Mouse (Mus musculus): ENCODE measurements around the gene Insc. TPM values are rescaled to one million over a fixed set of nuclear protein-coding genes. Genes with fewer than 3 reads are reported as not detected.

Gene Insc
- total and polyA plus RNA-seq, 3 experiments: not detected

- no peaks in the 10 kb centered on the region for H3K9me3 ChIP-seq (replicated peaks; ENCODE audit: low read length)
- in situ Hi-C loops (cut with MboI; ENCODE audit: low pct_ligation_motif_present, low pct_unique_long_range_greater_than_20kb, low sequenced_read_pairs): no loop called here
Observed at GRCm38 (mm10) chr7:114860858-114861523, 117.5 kb downstream of the Insc start.

GRCm38 (mm10) chr7:114873315-114874012, 130.0 kb downstream of the Insc start:
- no peaks in the 10 kb centered on the region for H3K4me1 ChIP-seq (ENCODE audit: control insufficient read depth in 1 of 2, insufficient read depth in 2 of 2)
- dilution Hi-C loops (cut with MboI; ENCODE audit: extremely low pct_ligation_motif_present, extremely low pct_unique_long_range_greater_than_20kb, low sequenced_read_pairs) (no loop called here), in situ Hi-C loops (cut with MboI; ENCODE audit: low pct_ligation_motif_present, low pct_unique_long_range_greater_than_20kb, low sequenced_read_pairs) (no loop called here)
- H3K27me3 ChIP-seq (replicated peaks): no peaks in the 10 kb centered on the region
- H3K27ac ChIP-seq (ENCODE audit: insufficient read depth, low read depth): no peak overlapping the region
- H3K79me2 ChIP-seq (replicated peaks; ENCODE audit: control insufficient read depth, extremely low read depth, insufficient read depth, poor library complexity, severe bottlenecking): no peaks in the 10 kb centered on the region
- no peaks in the 10 kb centered on the region for H3K36me3 ChIP-seq (replicated peaks in 1 of 2; ENCODE audit: control insufficient read depth in 1 of 2, insufficient read depth in 1 of 2, low read length in 1 of 2)
- H3K9ac ChIP-seq (ENCODE audit: insufficient read depth, low read depth): no peak overlapping the region
- DNase-seq (ENCODE audit: extremely low read depth): no peak
- no peak overlapping the region for H3K4me2 ChIP-seq (ENCODE audit: insufficient read depth, low read depth, poor library complexity, severe bottlenecking)
- no peaks in the 10 kb centered on the region for H3K9me3 ChIP-seq (replicated peaks; ENCODE audit: low read length)
- H3K4me3 ChIP-seq (replicated peaks in 1 of 3; ENCODE audit: low read depth in 2 of 3, low read length in 2 of 3, poor library complexity in 1 of 3): no peak overlapping the region
- TF ChIP-seq E2F4 (IDR thresholded peaks at IDR 0.05; ENCODE audit: insufficient replicate concordance, low read depth, low read length) (no peak), HCFC1 (IDR thresholded peaks at IDR 0.05; ENCODE audit: low read depth, low read length) (no peak), UBTF (IDR thresholded peaks at IDR 0.05; ENCODE audit: low read depth, low read length) (no peak), JUND (conservative IDR thresholded peaks at IDR 0.05; ENCODE audit: low read depth, low read length) (no peak), POLR2AphosphoS2 (IDR thresholded peaks at IDR 0.05; ENCODE audit: low read depth, low read length) (no peak), SMC3 (IDR thresholded peaks at IDR 0.05; ENCODE audit: low read depth, low read length) (no peak), CTCF (conservative IDR thresholded peaks at IDR 0.05 in 1 of 2, IDR thresholded peaks at IDR 0.05 in 1 of 2; ENCODE audit: low read depth in 2 of 2, low read length in 2 of 2) (no peak), GABPA (IDR thresholded peaks at IDR 0.05; ENCODE audit: insufficient replicate concordance, low read depth, low read length) (no peak), JUN (IDR thresholded peaks at IDR 0.05; ENCODE audit: insufficient read depth, low read depth, low read length) (no peak), MAFK (IDR thresholded peaks at IDR 0.05; ENCODE audit: insufficient replicate concordance, low read length) (no peak), MAZ (IDR thresholded peaks at IDR 0.05; ENCODE audit: low read depth, low read length) (no peak)

More at GRCm38 (mm10) chr7:114860858-114861523, 117.5 kb downstream of the Insc start:
- no peaks in the 10 kb centered on the region for H3K36me3 ChIP-seq (replicated peaks in 1 of 2; ENCODE audit: control insufficient read depth in 1 of 2, insufficient read depth in 1 of 2, low read length in 1 of 2)
- no peaks in the 10 kb centered on the region for H3K4me1 ChIP-seq (ENCODE audit: control insufficient read depth in 1 of 2, insufficient read depth in 2 of 2)
- TF ChIP-seq JUND (conservative IDR thresholded peaks at IDR 0.05; ENCODE audit: low read depth, low read length): no peak
- no peak for TF ChIP-seq SMC3 (IDR thresholded peaks at IDR 0.05; ENCODE audit: low read depth, low read length)
- TF ChIP-seq KAT2A (IDR thresholded peaks at IDR 0.05; ENCODE audit: insufficient replicate concordance, low read length): no peak
- no peak for TF ChIP-seq RCOR1 (conservative IDR thresholded peaks at IDR 0.05; ENCODE audit: low read depth, low read length)
- no peak for TF ChIP-seq USF2 (conservative IDR thresholded peaks at IDR 0.05; ENCODE audit: low read depth, low read length)
- TF ChIP-seq NELFE (IDR thresholded peaks at IDR 0.05; ENCODE audit: low read depth, low read length): no peak
- TF ChIP-seq MXI1 (IDR thresholded peaks at IDR 0.05; ENCODE audit: low read depth, low read length): no peak
- TF ChIP-seq MEF2A (IDR thresholded peaks at IDR 0.05; ENCODE audit: borderline replicate concordance, low read depth, low read length): no peak
- TF ChIP-seq ZNF384 (IDR thresholded peaks at IDR 0.05; ENCODE audit: low read depth, low read length): no peak
- no peak for TF ChIP-seq CHD2 (IDR thresholded peaks at IDR 0.05; ENCODE audit: low read length)
- TF ChIP-seq CHD1 (IDR thresholded peaks at IDR 0.05; ENCODE audit: low read depth, low read length): no peak
- no peak overlapping the region for H3K4me2 ChIP-seq (ENCODE audit: insufficient read depth, low read depth, poor library complexity, severe bottlenecking)
- dilution Hi-C loops (cut with MboI; ENCODE audit: extremely low pct_ligation_motif_present, extremely low pct_unique_long_range_greater_than_20kb, low sequenced_read_pairs): no loop called here
- H3K27me3 ChIP-seq (replicated peaks): no peaks in the 10 kb centered on the region
- no peak overlapping the region for H3K4me3 ChIP-seq (replicated peaks in 1 of 3; ENCODE audit: low read depth in 2 of 3, low read length in 2 of 3, poor library complexity in 1 of 3)
- H3K79me2 ChIP-seq (replicated peaks; ENCODE audit: control insufficient read depth, extremely low read depth, insufficient read depth, poor library complexity, severe bottlenecking): no peaks in the 10 kb centered on the region
- H3K27ac ChIP-seq (ENCODE audit: insufficient read depth, low read depth): no peak overlapping the region
- no peak for DNase-seq (ENCODE audit: extremely low read depth)
- H3K9ac ChIP-seq (ENCODE audit: insufficient read depth, low read depth): no peak overlapping the region

Data from CH12.LX (cell line).